Mouse (Mus musculus): ENCODE results near the gene Zcchc4. TPM values are rescaled to one million over a fixed set of nuclear protein-coding genes. Genes with fewer than 3 reads are reported as not detected.

Zcchc4 gene
- total RNA-seq, 4 experiments from 2014 or later, result 10.1 to 14.0 (median 12.0) TPM

- no peak for DNase-seq (ENCODE audit: low spot score in 2 of 2)
Measured at GRCm38 (mm10) chr5:52871986-52872385, 96.8 kb downstream of the Zcchc4 start.

Other genes starting within 250 kb of the Zcchc4 start
- 10 to 100 TPM; 30.1 to 33.0 (median 31.1) TPM for gene Lgi2, start 208.9 kb upstream of the Zcchc4 start, total RNA-seq (2022)
- gene Sepsecs, start 105.7 kb upstream of the Zcchc4 start, total RNA-seq (2022), result 10 to 100 TPM; 10.6 to 13.1 (median 11.2) TPM
- 1 to 10 TPM; 1.3 to 3.5 (median 2.3) TPM for gene Pi4k2b, start 33.8 kb upstream of the Zcchc4 start, total RNA-seq (2022)
- 10 to 100 TPM; 70.2 to 82.7 (median 74.9) TPM for gene Anapc4, start 58.6 kb downstream of the Zcchc4 start, total RNA-seq (2022)